Mouse (Mus musculus): ENCODE data around the gene Usp46. TPM values are rescaled to one million over a fixed set of nuclear protein-coding genes. Genes with fewer than 3 reads are reported as not detected.

The Usp46 gene
- polyA plus RNA-seq (2012; rRNA removed) = 1.1 and 2.2 TPM in 2 replicates

GRCm38 (mm10) chr5:74067831-74068713, at the start of gene Usp46:
Gene Usp46 (minus strand): TSS chr5:74068431.
- no peaks in the 10 kb centered on the region for H3K27me3 ChIP-seq (ENCODE audit: control insufficient read depth, insufficient read depth, low read length)
- peaks cover 6% of the 10 kb centered on the region; the same call in 1 of the 2 replicates for H3K4me1 ChIP-seq (replicated peaks; ENCODE audit: control insufficient read depth, insufficient read depth, low read length)
- no peak within 1 kb of the TSS for H3K27ac ChIP-seq (ENCODE audit: control insufficient read depth, insufficient read depth, low read length)
- DNase-seq = peak; percentile 73
- no peaks in the 10 kb centered on the region for H3K36me3 ChIP-seq (ENCODE audit: control insufficient read depth, insufficient read depth, low read length)
- H3K4me3 ChIP-seq (ENCODE audit: control insufficient read depth, insufficient read depth, low read length) = peak within 1 kb of the TSS; percentile 56
- TF ChIP-seq POLR2A (IDR thresholded peaks at IDR 0.05; ENCODE audit: control insufficient read depth, extremely low read depth, insufficient read depth, low read length, poor library complexity) (peak; percentile 44; the same call in 1 of the 2 replicates), CTCF (IDR thresholded peaks at IDR 0.05; ENCODE audit: borderline replicate concordance, control insufficient read depth, extremely low read depth, insufficient read depth, low read length, poor library complexity) (no peak)
- WGBS = 1% methylated on average over 88 of the region's 89 CpGs

DNA sequence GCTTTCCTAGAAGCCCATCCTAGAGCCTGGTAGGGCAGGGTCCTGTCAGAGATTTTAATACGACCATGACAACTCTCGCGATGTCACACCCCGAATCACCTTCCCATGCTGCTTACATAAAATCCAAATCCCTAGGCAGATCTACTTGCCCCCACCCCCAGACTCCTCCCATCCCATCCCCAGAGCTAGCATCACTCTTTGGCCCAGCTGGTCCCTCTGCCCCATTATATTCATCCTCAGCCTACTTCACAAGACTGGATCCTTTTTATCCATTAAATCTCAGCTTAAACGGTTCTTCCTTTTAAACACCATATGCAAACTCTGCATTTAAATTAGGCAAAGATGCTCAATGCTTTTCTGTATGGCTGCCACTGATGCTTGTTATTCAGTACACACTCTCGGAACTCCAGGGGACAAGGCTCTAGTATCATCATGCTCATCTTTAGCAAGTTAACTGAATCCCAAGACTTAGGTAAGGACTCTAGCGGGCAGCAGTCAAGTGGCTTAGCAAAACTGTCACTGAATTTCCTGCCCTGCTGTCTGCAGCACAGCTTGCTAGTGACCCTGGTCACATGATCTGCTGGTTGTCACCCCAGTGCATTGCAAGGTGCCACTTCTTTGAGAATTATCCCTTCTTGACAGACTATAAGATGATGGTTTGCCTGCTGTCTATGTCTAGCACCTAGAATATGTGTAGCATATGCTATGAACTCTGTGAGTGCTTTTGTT, 45.9 kb upstream of the Usp46 start:
- TF ChIP-seq CTCF (IDR thresholded peaks at IDR 0.05; ENCODE audit: borderline replicate concordance, control insufficient read depth, extremely low read depth, insufficient read depth, low read length, poor library complexity) (no peak), POLR2A (IDR thresholded peaks at IDR 0.05; ENCODE audit: control insufficient read depth, extremely low read depth, insufficient read depth, low read length, poor library complexity) (no peak)
- H3K27me3 ChIP-seq (ENCODE audit: control insufficient read depth, insufficient read depth, low read length) = no peaks in the 10 kb centered on the region

DNA sequence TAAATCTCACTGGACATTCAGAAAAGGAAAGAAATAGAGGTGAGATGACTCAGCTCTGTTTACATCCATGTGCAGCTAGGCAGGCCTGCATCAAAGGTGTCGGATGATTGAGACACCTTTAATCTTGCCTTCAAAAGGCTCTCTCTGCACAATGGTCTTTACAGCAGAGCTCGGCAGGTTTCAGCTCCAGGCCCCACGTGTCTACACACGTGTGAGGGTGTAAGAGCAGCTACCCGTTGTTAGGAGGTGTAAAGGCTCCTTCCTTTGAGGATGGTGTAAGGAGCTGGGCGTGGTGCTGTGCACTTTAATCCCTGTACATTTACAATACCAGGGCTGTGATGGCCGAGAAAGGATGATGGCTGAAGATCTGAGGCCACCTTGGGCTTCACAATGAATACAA, 37.2 kb upstream of the Usp46 start:
- 63% methylated on average over 7 of the region's 7 CpGs for WGBS
- no peak overlapping the region for H3K27ac ChIP-seq (ENCODE audit: control insufficient read depth, insufficient read depth, low read length)
- H3K27me3 ChIP-seq (ENCODE audit: control insufficient read depth, insufficient read depth, low read length) = no peaks in the 10 kb centered on the region
- DNase-seq = no peak
- H3K36me3 ChIP-seq (ENCODE audit: control insufficient read depth, insufficient read depth, low read length) = no peaks in the 10 kb centered on the region
- H3K4me1 ChIP-seq (replicated peaks; ENCODE audit: control insufficient read depth, insufficient read depth, low read length) = no peaks in the 10 kb centered on the region
- TF ChIP-seq CTCF (IDR thresholded peaks at IDR 0.05; ENCODE audit: borderline replicate concordance, control insufficient read depth, extremely low read depth, insufficient read depth, low read length, poor library complexity) = no peak
- no peak for TF ChIP-seq POLR2A (IDR thresholded peaks at IDR 0.05; ENCODE audit: control insufficient read depth, extremely low read depth, insufficient read depth, low read length, poor library complexity)
- H3K4me3 ChIP-seq (ENCODE audit: control insufficient read depth, insufficient read depth, low read length) = no peak overlapping the region

More for the DNA sequence above, 45.9 kb upstream of the Usp46 start:
- H3K4me1 ChIP-seq (replicated peaks; ENCODE audit: control insufficient read depth, insufficient read depth, low read length) = no peaks in the 10 kb centered on the region
- 94% methylated on average over 7 of the region's 7 CpGs for WGBS
- no peak overlapping the region for H3K4me3 ChIP-seq (ENCODE audit: control insufficient read depth, insufficient read depth, low read length)
- no peaks in the 10 kb centered on the region for H3K36me3 ChIP-seq (ENCODE audit: control insufficient read depth, insufficient read depth, low read length)
- DNase-seq = no peak
- H3K27ac ChIP-seq (ENCODE audit: control insufficient read depth, insufficient read depth, low read length) = no peak overlapping the region

GRCm38 (mm10) chr5:74101761-74102160, 33.5 kb upstream of the Usp46 start:
- Histone ChIP-seq H3K27me3 (ENCODE audit: control insufficient read depth, insufficient read depth, low read length) (no peaks in the 10 kb centered on the region), H3K36me3 (ENCODE audit: control insufficient read depth, insufficient read depth, low read length) (no peaks in the 10 kb centered on the region), H3K4me1 (replicated peaks; ENCODE audit: control insufficient read depth, insufficient read depth, low read length) (no peaks in the 10 kb centered on the region), H3K27ac (ENCODE audit: control insufficient read depth, insufficient read depth, low read length) (no peak overlapping the region), H3K4me3 (ENCODE audit: control insufficient read depth, insufficient read depth, low read length) (no peak overlapping the region)
- TF ChIP-seq POLR2A (IDR thresholded peaks at IDR 0.05; ENCODE audit: control insufficient read depth, extremely low read depth, insufficient read depth, low read length, poor library complexity) = no peak
- no peak for TF ChIP-seq CTCF (IDR thresholded peaks at IDR 0.05; ENCODE audit: borderline replicate concordance, control insufficient read depth, extremely low read depth, insufficient read depth, low read length, poor library complexity)
- DNase-seq = no peak
- 91% methylated on average over 6 of the region's 6 CpGs for WGBS

DNA sequence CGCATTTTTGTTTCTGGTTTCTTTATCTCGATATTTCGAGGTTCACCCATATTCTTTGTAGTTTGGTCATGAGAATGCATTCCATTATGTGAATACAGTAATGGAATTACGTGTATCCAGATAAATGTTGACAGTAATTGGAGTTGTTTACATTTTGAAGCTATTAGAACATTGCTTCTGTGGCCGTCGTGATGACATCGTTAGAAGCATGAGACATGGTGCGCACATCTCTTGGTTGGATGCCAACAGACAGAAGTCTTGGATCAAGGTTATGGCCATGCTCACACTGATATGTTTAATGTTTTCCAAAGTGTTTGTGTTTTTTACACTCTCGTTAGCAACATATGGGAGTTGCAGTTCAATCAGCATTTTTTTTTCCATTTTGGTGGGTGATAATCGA, 30.8 kb upstream of the Usp46 start:
- H3K36me3 ChIP-seq (ENCODE audit: control insufficient read depth, insufficient read depth, low read length) = no peaks in the 10 kb centered on the region
- no peak overlapping the region for H3K4me3 ChIP-seq (ENCODE audit: control insufficient read depth, insufficient read depth, low read length)
- H3K27ac ChIP-seq (ENCODE audit: control insufficient read depth, insufficient read depth, low read length) = no peak overlapping the region
- no peak for TF ChIP-seq CTCF (IDR thresholded peaks at IDR 0.05; ENCODE audit: borderline replicate concordance, control insufficient read depth, extremely low read depth, insufficient read depth, low read length, poor library complexity)
- TF ChIP-seq POLR2A (IDR thresholded peaks at IDR 0.05; ENCODE audit: control insufficient read depth, extremely low read depth, insufficient read depth, low read length, poor library complexity) = no peak
- H3K4me1 ChIP-seq (replicated peaks; ENCODE audit: control insufficient read depth, insufficient read depth, low read length) = no peaks in the 10 kb centered on the region
- DNase-seq = no peak
- no peaks in the 10 kb centered on the region for H3K27me3 ChIP-seq (ENCODE audit: control insufficient read depth, insufficient read depth, low read length)
- 97% methylated on average over 10 of the region's 10 CpGs for WGBS

DNA sequence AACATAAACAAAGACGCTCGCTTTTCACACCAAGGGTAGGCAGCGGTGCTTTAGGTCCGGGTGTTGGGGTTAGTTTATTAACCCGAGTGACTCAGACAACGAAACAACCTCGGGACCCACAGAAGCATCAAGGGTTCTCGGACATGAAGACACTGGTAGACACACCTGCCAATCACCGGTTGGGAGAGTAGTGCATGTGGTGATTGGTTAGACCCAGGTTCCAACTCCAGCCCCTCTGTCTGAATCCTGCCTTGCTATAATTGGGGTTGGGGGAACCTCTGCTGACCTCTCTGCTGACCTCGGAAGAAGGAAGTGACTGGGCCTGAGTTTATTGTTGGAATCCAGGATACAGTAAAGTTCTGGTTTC, 29.6 kb upstream of the Usp46 start:
- no peaks in the 10 kb centered on the region for H3K4me1 ChIP-seq (replicated peaks; ENCODE audit: control insufficient read depth, insufficient read depth, low read length)
- no peak for TF ChIP-seq POLR2A (IDR thresholded peaks at IDR 0.05; ENCODE audit: control insufficient read depth, extremely low read depth, insufficient read depth, low read length, poor library complexity)
- TF ChIP-seq CTCF (IDR thresholded peaks at IDR 0.05; ENCODE audit: borderline replicate concordance, control insufficient read depth, extremely low read depth, insufficient read depth, low read length, poor library complexity) = no peak
- no peaks in the 10 kb centered on the region for H3K27me3 ChIP-seq (ENCODE audit: control insufficient read depth, insufficient read depth, low read length)
- DNase-seq = no peak
- H3K27ac ChIP-seq (ENCODE audit: control insufficient read depth, insufficient read depth, low read length) = no peak overlapping the region
- H3K36me3 ChIP-seq (ENCODE audit: control insufficient read depth, insufficient read depth, low read length) = no peaks in the 10 kb centered on the region
- H3K4me3 ChIP-seq (ENCODE audit: control insufficient read depth, insufficient read depth, low read length) = no peak overlapping the region
- 94% methylated on average over 10 of the region's 10 CpGs for WGBS

Measured in thymus, adult 2 months (tissue).